Mouse (Mus musculus): ENCODE results near the gene Jmjd4. TPM values are rescaled to one million over a fixed set of nuclear protein-coding genes. Genes with fewer than 3 reads are reported as not detected.

Gene Jmjd4
- total and polyA plus RNA-seq, 2 experiments from 2014 or later: 22.9 to 37.5 TPM

- Histone ChIP-seq H3K36me3 (ENCODE audit: insufficient read depth, low read length) (peaks cover 21% of the 10 kb centered on the region), H3K4me1 (ENCODE audit: insufficient read depth, low read length) (no peaks in the 10 kb centered on the region), H3K4me2 (ENCODE audit: low read depth, low read length) (no peak overlapping the region), H3K4me3 (ENCODE audit: low read length) (no peak overlapping the region), H3K9me3 (ENCODE audit: low read length) (no peaks in the 10 kb centered on the region), H3K27ac (no peak overlapping the region), H3K9ac (replicated peaks; ENCODE audit: low read length) (no peak overlapping the region), H3K27me3 (ENCODE audit: insufficient read depth, low read length) (no peaks in the 10 kb centered on the region)
- TF ChIP-seq CTCF (IDR thresholded peaks at IDR 0.05; ENCODE audit: low read depth): no peak
- 61% methylated on average over 3 of the region's 3 CpGs for WGBS
- DNase-seq (ENCODE audit: low spot score) (no peak), ATAC-seq (no peak)
Measured at GRCm38 (mm10) chr11:59432261-59432660, 17.6 kb upstream of the Jmjd4 start.

- no peak for ATAC-seq
- no peak overlapping the region for H3K4me2 ChIP-seq (ENCODE audit: low read depth, low read length)
- no peaks in the 10 kb centered on the region for H3K9me3 ChIP-seq (ENCODE audit: low read length)
- H3K4me1 ChIP-seq (ENCODE audit: insufficient read depth, low read length): no peaks in the 10 kb centered on the region
- DNase-seq (ENCODE audit: low spot score): no peak
- no peak overlapping the region for H3K9ac ChIP-seq (replicated peaks; ENCODE audit: low read length)
- WGBS: 93% methylated on average over 12 of the region's 12 CpGs
- H3K4me3 ChIP-seq (ENCODE audit: low read length): no peak overlapping the region
- no peaks in the 10 kb centered on the region for H3K27me3 ChIP-seq (ENCODE audit: insufficient read depth, low read length)
- no peak for TF ChIP-seq CTCF (IDR thresholded peaks at IDR 0.05; ENCODE audit: low read depth)
- no peak overlapping the region for H3K27ac ChIP-seq
- H3K36me3 ChIP-seq (ENCODE audit: insufficient read depth, low read length): peaks cover 12% of the 10 kb centered on the region; the same call in 1 of the 2 replicates
Measured at GRCm38 (mm10) chr11:59437954-59438353, 11.9 kb upstream of the Jmjd4 start.

- DNase-seq (ENCODE audit: low spot score): no peak
- 0 out of 2 replicates have a peak, but pooled peaks have one; percentile 17 for TF ChIP-seq CTCF (IDR thresholded peaks at IDR 0.05; ENCODE audit: low read depth)
- H3K27me3 ChIP-seq (ENCODE audit: insufficient read depth, low read length): no peaks in the 10 kb centered on the region
- H3K4me3 ChIP-seq (ENCODE audit: low read length): no peak overlapping the region
- no peaks in the 10 kb centered on the region for H3K9me3 ChIP-seq (ENCODE audit: low read length)
- H3K27ac ChIP-seq: no peak overlapping the region
- no peak for ATAC-seq
- no peak overlapping the region for H3K9ac ChIP-seq (replicated peaks; ENCODE audit: low read length)
- 0 out of 2 replicates have a peak, but pooled peaks cover under 1% of the 10 kb centered on the region for H3K4me1 ChIP-seq (ENCODE audit: insufficient read depth, low read length)
- H3K36me3 ChIP-seq (ENCODE audit: insufficient read depth, low read length): peaks cover 7% of the 10 kb centered on the region; the same call in 1 of the 2 replicates
- H3K4me2 ChIP-seq (ENCODE audit: low read depth, low read length): no peak overlapping the region
Measured at GRCm38 (mm10) chr11:59443102-59443501, 6.7 kb upstream of the Jmjd4 start.

GRCm38 (mm10) chr11:59450230-59450771, 456 bp downstream of the Jmjd4 start:
- no peak; the same call in 1 of the 2 replicates for TF ChIP-seq CTCF (IDR thresholded peaks at IDR 0.05; ENCODE audit: low read depth)
- Histone ChIP-seq H3K36me3 (ENCODE audit: insufficient read depth, low read length) (peaks cover 13% of the 10 kb centered on the region), H3K9me3 (ENCODE audit: low read length) (no peaks in the 10 kb centered on the region), H3K4me3 (ENCODE audit: low read length) (peak overlapping the region; percentile 77), H3K27me3 (ENCODE audit: insufficient read depth, low read length) (no peaks in the 10 kb centered on the region), H3K4me2 (ENCODE audit: low read depth, low read length) (peak overlapping the region; percentile 96), H3K27ac (peak overlapping the region; percentile 89), H3K4me1 (ENCODE audit: insufficient read depth, low read length) (peaks cover 19% of the 10 kb centered on the region; the same call in 1 of the 2 replicates), H3K9ac (replicated peaks; ENCODE audit: low read length) (peak overlapping the region; percentile 83)
- WGBS: under 1% methylated on average over 38 of the region's 38 CpGs
- peak; percentile 75 for ATAC-seq
- peak; percentile 35 for DNase-seq (ENCODE audit: low spot score)

- TF ChIP-seq CTCF (IDR thresholded peaks at IDR 0.05; ENCODE audit: low read depth): no peak
- H3K9ac ChIP-seq (replicated peaks; ENCODE audit: low read length): peak within 1 kb of the TSS; percentile 83
- peaks cover 18% of the 10 kb centered on the region for H3K36me3 ChIP-seq (ENCODE audit: insufficient read depth, low read length)
- H3K4me1 ChIP-seq (ENCODE audit: insufficient read depth, low read length): peaks cover 19% of the 10 kb centered on the region; the same call in 1 of the 2 replicates
- WGBS: 82% methylated on average over 4 of the region's 4 CpGs
- no peak for ATAC-seq
- H3K27ac ChIP-seq: peak within 1 kb of the TSS; percentile 89
- H3K4me3 ChIP-seq (ENCODE audit: low read length): peak within 1 kb of the TSS; percentile 77
- DNase-seq (ENCODE audit: low spot score): no peak
- no peaks in the 10 kb centered on the region for H3K9me3 ChIP-seq (ENCODE audit: low read length)
- H3K27me3 ChIP-seq (ENCODE audit: insufficient read depth, low read length): no peaks in the 10 kb centered on the region
- H3K4me2 ChIP-seq (ENCODE audit: low read depth, low read length): peak within 1 kb of the TSS; percentile 96
Measured at GRCm38 (mm10) chr11:59451086-59451485, 1.2 kb downstream of the Jmjd4 start, which contains the start of gene Snap47. Gene Snap47 (minus strand): TSS chr11:59451186.

GRCm38 (mm10) chr11:59456346-59456745, 6.5 kb downstream of the Jmjd4 start:
- Histone ChIP-seq H3K36me3 (ENCODE audit: insufficient read depth, low read length) (peaks cover 26% of the 10 kb centered on the region), H3K9ac (replicated peaks; ENCODE audit: low read length) (no peak overlapping the region), H3K4me2 (ENCODE audit: low read depth, low read length) (no peak overlapping the region), H3K4me3 (ENCODE audit: low read length) (no peak overlapping the region), H3K27ac (no peak overlapping the region), H3K9me3 (ENCODE audit: low read length) (no peaks in the 10 kb centered on the region), H3K4me1 (ENCODE audit: insufficient read depth, low read length) (no peaks in the 10 kb centered on the region; the same call in 1 of the 2 replicates), H3K27me3 (ENCODE audit: insufficient read depth, low read length) (no peaks in the 10 kb centered on the region)
- ATAC-seq (no peak), DNase-seq (ENCODE audit: low spot score) (no peak)
- no peak for TF ChIP-seq CTCF (IDR thresholded peaks at IDR 0.05; ENCODE audit: low read depth)
- 96% methylated on average over 2 of the region's 2 CpGs for WGBS

- H3K4me3 ChIP-seq (ENCODE audit: low read length): no peak overlapping the region
- no peaks in the 10 kb centered on the region for H3K9me3 ChIP-seq (ENCODE audit: low read length)
- WGBS: 96% methylated on average over 2 of the region's 2 CpGs
- no peak overlapping the region for H3K9ac ChIP-seq (replicated peaks; ENCODE audit: low read length)
- DNase-seq (ENCODE audit: low spot score): no peak
- no peaks in the 10 kb centered on the region for H3K4me1 ChIP-seq (ENCODE audit: insufficient read depth, low read length)
- H3K4me2 ChIP-seq (ENCODE audit: low read depth, low read length): no peak overlapping the region
- H3K27me3 ChIP-seq (ENCODE audit: insufficient read depth, low read length): no peaks in the 10 kb centered on the region
- no peak overlapping the region for H3K27ac ChIP-seq
- no peak for TF ChIP-seq CTCF (IDR thresholded peaks at IDR 0.05; ENCODE audit: low read depth)
- peaks cover 28% of the 10 kb centered on the region for H3K36me3 ChIP-seq (ENCODE audit: insufficient read depth, low read length)
- no peak for ATAC-seq
Measured at GRCm38 (mm10) chr11:59456891-59457290, 7.0 kb downstream of the Jmjd4 start.

Measured in hindbrain, postnatal 0 days (tissue).